Mouse (Mus musculus) neutrophil, adult 65 days (primary cell): ENCODE measurements around the gene Tmigd3. TPM values are rescaled to one million over a fixed set of nuclear protein-coding genes. Genes with fewer than 3 reads are reported as not detected.

Source experiments
- total RNA-seq: library from RNA; stranded (reverse); gene quantifications from 2 replicates; pipeline ENCODE4 v1.2.4, GENCODE M21; 2023

The Tmigd3 gene
- 0.57 and 0.82 TPM in 2 replicates for total RNA-seq

DNA sequence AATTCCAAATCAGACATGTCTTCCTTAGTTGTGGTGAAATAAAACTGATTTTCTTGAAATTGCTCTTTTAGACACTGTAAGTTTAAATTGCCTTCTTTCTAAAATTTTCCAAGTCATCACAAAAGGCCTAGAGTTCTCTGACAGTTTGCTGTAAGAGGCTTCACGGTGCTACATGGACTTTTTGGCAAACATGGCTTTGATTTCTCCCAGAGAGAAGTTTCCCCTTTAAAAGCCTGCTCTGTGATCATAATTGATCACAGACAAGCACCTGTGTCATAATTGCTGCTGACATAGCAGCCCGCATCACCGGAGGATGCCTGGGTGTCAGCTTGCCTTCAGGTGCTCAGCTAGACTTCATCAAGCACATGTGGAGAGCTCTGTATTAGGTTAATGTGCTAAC lies at the start of gene Tmigd3, which contains the start of gene Adora3:
TSS of gene Tmigd3 (plus strand) at position 346 of the 400 bp plus-strand sequence.
TSS of gene Adora3 (plus strand) at position 301 of the 400 bp plus-strand sequence.

DNA sequence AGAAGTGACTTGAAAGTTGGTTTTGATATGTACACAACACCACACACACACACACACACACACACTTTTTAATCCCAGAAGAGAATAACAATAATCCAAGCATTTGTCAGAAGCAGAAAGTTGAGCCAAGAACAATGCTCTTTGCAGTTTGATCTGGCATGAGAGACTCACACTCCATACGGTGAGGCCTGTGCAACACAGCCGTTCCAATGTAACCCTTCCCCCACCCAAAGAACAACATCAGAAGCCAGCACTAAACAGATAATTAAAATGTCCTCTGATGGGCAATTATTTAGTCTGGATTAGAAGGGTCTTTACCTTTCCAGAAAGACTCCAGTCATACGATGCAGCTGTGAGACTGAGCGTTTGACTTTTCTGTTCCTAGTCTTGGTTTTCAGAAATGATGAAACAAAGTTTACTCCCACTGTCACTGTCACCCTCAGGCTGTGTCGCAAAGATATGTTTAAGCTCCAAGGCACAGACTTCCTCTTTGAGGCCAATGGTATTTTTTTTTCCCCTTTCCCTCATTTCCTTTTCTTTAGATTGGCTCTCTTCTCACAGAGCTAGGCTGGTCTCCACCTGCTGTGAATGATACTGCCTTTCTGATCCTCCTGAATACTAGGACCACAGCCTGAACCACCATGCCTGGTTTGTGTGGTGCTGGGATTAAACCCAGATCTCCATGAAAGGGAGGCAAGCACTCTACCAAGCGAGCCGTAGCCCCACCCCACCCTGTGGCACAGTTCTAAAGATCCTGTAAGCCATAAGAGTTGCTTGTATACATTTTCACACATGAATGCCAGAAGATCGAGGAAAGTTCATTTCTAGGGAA lies 61.8 kb downstream of the Tmigd3 start, which contains the start of gene I830077J02Rik:
TSS of gene I830077J02Rik (minus strand) at position 425 of the 832 bp plus-strand sequence.

DNA sequence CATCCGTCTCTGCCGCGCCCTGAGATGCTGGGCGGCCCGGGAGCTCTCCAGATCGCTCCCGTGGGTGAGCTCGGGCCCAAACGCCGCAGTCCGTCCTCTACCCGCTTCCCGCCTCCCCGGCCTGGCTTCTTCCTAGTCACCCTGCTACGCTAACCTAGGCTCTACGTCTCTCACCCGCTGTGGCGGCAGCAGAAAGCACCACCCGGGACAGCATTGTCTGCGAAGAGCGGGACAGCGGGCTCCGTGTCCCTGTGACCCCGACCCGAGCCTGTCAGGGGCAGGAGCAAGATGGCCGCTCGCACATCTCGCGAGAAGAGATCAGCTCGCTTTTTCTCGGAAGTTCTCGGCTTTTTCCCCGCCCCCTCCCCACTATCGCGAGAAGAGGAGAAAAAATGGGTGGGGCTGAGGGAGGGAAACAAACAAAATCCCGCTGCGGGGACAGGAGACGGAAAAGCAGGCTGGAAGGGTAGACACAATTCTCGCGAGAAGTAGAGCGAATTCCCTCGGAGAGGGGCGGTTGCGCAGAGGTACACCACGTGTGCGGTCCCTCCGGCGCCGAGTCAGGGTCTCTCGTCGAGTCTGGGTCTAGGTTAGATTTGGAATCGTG lies 88.4 kb downstream of the Tmigd3 start, which contains the start of gene Wdr77:
TSS of gene Wdr77 (plus strand) at position 396 of the 607 bp plus-strand sequence.

DNA sequence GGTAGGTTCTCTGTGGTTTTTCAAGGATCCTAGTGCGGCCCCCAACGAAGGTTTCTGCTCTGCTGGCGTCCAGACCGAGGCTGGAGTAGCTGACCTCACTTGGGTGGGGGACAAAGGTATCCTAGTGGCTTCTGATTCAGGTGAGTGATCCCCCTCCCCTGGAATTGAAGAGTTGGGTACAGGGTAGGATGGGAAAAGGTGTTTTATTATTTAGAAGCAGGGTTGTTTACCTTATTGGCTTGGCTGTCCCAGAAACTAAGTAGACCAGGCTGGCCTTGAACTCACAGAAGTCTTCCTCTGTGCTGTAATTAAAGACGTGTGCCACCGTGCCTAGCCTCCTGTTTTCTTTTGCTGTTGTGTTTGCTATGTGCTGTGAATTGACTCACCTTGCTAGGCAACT lies 89.3 kb downstream of the Tmigd3 start, which contains the start of gene Atp5f1:
TSS of gene Atp5f1 (minus strand) at position 101 of the 400 bp plus-strand sequence.

DNA sequence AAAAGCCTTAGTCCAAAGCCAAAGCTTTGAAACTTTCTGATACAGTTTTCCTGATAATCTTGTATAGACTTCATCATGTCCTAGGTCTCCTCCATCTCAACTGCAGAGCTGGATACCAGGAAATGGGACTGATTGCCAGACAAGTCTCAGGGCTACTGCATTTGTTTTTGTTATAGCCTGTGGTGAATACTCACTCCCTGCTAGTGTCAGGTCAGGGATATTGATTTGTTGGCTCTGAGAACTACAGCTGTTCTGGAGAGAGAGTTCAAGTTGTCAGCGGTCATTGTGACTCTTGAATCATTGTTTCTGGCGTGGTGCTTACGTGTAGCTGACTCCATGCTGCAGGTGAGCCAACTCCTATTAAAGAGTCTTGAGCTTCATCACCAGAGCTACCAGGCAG lies 102.7 kb downstream of the Tmigd3 start, which contains the start of gene Ovgp1:
TSS of gene Ovgp1 (plus strand) at position 301 of the 400 bp plus-strand sequence.

Other genes starting within 250 kb of the Tmigd3 start
- 14.4 and 17.0 TPM in 2 replicates for gene Ddx20, start 183.3 kb upstream of the Tmigd3 start, total RNA-seq
- not detected in 2 replicates for gene Inka2, start 166.3 kb upstream of the Tmigd3 start, total RNA-seq
- gene Rap1a, start 69.6 kb upstream of the Tmigd3 start, total RNA-seq, result 114 and 140 TPM in 2 replicates
- gene Adora3, start within 50 bp of the Tmigd3 start, total RNA-seq, result 1.7 and 2.8 TPM in 2 replicates
- 66.2 and 82.4 TPM in 2 replicates for gene I830077J02Rik, start 61.8 kb downstream of the Tmigd3 start, total RNA-seq
- 31.5 and 34.4 TPM in 2 replicates for gene Wdr77, start 88.5 kb downstream of the Tmigd3 start, total RNA-seq
- 129 and 139 TPM in 2 replicates for gene Atp5f1, start 89.2 kb downstream of the Tmigd3 start, total RNA-seq
- gene Ovgp1, start 102.8 kb downstream of the Tmigd3 start, total RNA-seq, result 4.4 and 5.9 TPM in 2 replicates
- not detected in 2 replicates for gene Pifo, start 143.7 kb downstream of the Tmigd3 start, total RNA-seq
- gene Chil5, start 161.9 kb downstream of the Tmigd3 start, total RNA-seq, result 16.0 and 21.9 TPM in 2 replicates
- not detected in 2 replicates for gene Chia1, start 242.3 kb downstream of the Tmigd3 start, total RNA-seq